Comparison of ENCODE assay signal across 8 mouse cellular contexts in genomic region chr17:32550900-32551770, GRCm38 (mm10). TPM values are rescaled to one million over a fixed set of nuclear protein-coding genes. Genes with fewer than 3 reads are reported as not detected.
A peak's percentile ranks its signal among the peaks of the same experiment; 100 is the strongest.
DNase-seq lines count a peak whose midpoint lies in the region.

No protein-coding gene starts in this region.

- DNase-seq in adipocyte (ENCODE audit: low spot score) = peak; percentile 43
- peak; percentile 89 to 93 for DNase-seq in cerebellum, postnatal 36 days
- DNase-seq in gastrocnemius, adult 18-20 months (ENCODE audit: low spot score) = peak; percentile 47
- DNase-seq in hindlimb bud, embryonic 11.5 days (ENCODE audit: extremely low spot score, low read depth, low spot score) = peak; percentile 37
- peak; percentile 83 to 85 for DNase-seq in left cerebral cortex, adult 18-20 months (ENCODE audit: low spot score in 2 of 2)
- peak; percentile 83 for DNase-seq in lung, postnatal 36 days
- DNase-seq in right cerebral cortex, adult 18-20 months = peak; percentile 85
- peak; percentile 64 for DNase-seq in urinary bladder, postnatal 25 days (ENCODE audit: low spot score)

RNA-seq across cellular contexts. Expression of gene Cyp4f16, which starts 14.8 kb away (rescaled TPM):
- 1 to 10 TPM in 1 of 2 experiments, under 1 TPM in 1; 0.78 to 1.7 TPM for total RNA-seq in gastrocnemius, adult 18-20 months (2021)
- total RNA-seq in left cerebral cortex, adult 18-20 months (2021) = 1 to 10 TPM; 5.2 to 6.8 TPM

RNA-seq across cellular contexts. Expression of gene Cyp4f17, which starts 45.3 kb away (rescaled TPM):
- total RNA-seq in gastrocnemius, adult 18-20 months (2021) = 1 to 10 TPM; 1.3 to 1.5 TPM
- total RNA-seq in left cerebral cortex, adult 18-20 months (2021) = 1 to 10 TPM; 2.9 to 3.4 TPM

Comparison
In these comparisons a context has a peak if more than half of its experiments do, and no peak if none do; other contexts are left out.
1. Peak in every context shown above with its lines: DNase-seq.
2. DNase-seq: peak in every context shown above with its lines; median percentile 91 in cerebellum, postnatal 36 days; 85 in right cerebral cortex, adult 18-20 months; 84 in left cerebral cortex, adult 18-20 months; 83 in lung, postnatal 36 days; 64 in urinary bladder, postnatal 25 days; 47 in gastrocnemius, adult 18-20 months; 43 in adipocyte; 37 in hindlimb bud, embryonic 11.5 days.